Mouse (Mus musculus) thymus, adult 2 months (tissue): ENCODE data around the gene Tmem238. TPM values are rescaled to one million over a fixed set of nuclear protein-coding genes. Genes with fewer than 3 reads are reported as not detected.

ENCODE experiments used
- DNase-seq: peaks from one replicate; pipeline ENCODE4 v3.0.0; 2021
- H3K27ac ChIP-seq: fragments of 200-500 bp; 2 replicates; pipeline ENCODE4 v1.5.1; 2012; ENCODE audit warnings: low read length, control low read depth; ENCODE audit not compliant: control insufficient read depth, insufficient read depth
- H3K27me3 ChIP-seq: fragments of 200-500 bp; 2 replicates; pipeline ENCODE4 v1.6.1; 2012; ENCODE audit warnings: mild to moderate bottlenecking, low read length, moderate library complexity, mixed read lengths; ENCODE audit not compliant: control insufficient read depth, insufficient read depth
- H3K36me3 ChIP-seq: fragments of 200-500 bp; 2 replicates; pipeline ENCODE4 v1.6.1; 2012; ENCODE audit warnings: mild to moderate bottlenecking, low read length, moderate library complexity; ENCODE audit not compliant: control insufficient read depth, insufficient read depth
- H3K4me1 ChIP-seq: fragments of 200-500 bp; replicated peaks from 2 replicates; pipeline ENCODE4 v1.6.1; 2012; ENCODE audit warnings: low read length; ENCODE audit not compliant: control insufficient read depth, insufficient read depth
- H3K4me3 ChIP-seq: fragments of 200-500 bp; 2 replicates; pipeline ENCODE4 v1.5.1; 2012; ENCODE audit warnings: mild to moderate bottlenecking, low read length, control low read depth, moderate library complexity; ENCODE audit not compliant: control insufficient read depth, insufficient read depth
- CTCF ChIP-seq: fragments of 200-500 bp; IDR thresholded peaks from 2 replicates; pipeline ENCODE4 v1.5.1; 2012; ENCODE audit warnings: mild to moderate bottlenecking, control low read depth, low read length, moderate library complexity, borderline replicate concordance; ENCODE audit not compliant: control insufficient read depth, poor library complexity, insufficient read depth; ENCODE audit errors: extremely low read depth
- POLR2A ChIP-seq: fragments of 200-500 bp; IDR thresholded peaks from 2 replicates; pipeline ENCODE4 v1.6.1; 2012; ENCODE audit warnings: mild to moderate bottlenecking, low read length, control low read depth, moderate library complexity; ENCODE audit not compliant: control insufficient read depth, poor library complexity, insufficient read depth; ENCODE audit errors: extremely low read depth
- WGBS: fragments of 180-500 bp; shearing (Covaris S2); methylation state at CpG from one replicate; pipeline ENCODE4 v1.1.7; 2018; 5-methylcytosine and 5-hydroxymethylcytosine counted together
- polyA plus RNA-seq: library from polyadenylated mRNA; depleted of rRNA; stranded (reverse); fragments of >200 nt; gene quantifications from 2 replicates; pipeline ENCODE4 v1.2.3, GENCODE M21; 2012

The Tmem238 gene
- polyA plus RNA-seq, 1 experiment, result 18.1 TPM

DNA sequence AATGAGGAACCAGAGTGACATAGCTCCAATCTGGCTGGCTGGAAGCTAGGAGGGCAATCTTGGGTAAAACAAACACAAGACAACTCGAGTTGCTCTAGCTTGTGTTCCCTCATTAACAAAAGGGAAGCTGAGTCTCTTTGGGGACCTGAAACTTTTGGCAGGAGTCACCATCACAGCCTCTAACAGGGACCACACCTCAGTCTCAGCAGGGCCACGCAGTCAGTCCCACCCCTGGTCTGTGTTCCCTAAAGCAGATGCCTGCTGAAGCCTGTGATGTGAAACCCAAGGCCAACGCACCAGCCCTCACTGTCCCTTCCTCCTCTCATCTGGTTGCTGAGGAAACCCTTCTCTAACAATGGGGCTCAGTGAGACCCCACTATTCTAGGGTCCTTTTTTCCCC lies 7.3 kb downstream of the Tmem238 start:
- Histone ChIP-seq H3K27ac (no peak overlapping the region), H3K4me3 (no peak overlapping the region), H3K36me3 (no peaks in the 10 kb centered on the region), H3K4me1 (no peaks in the 10 kb centered on the region), H3K27me3 (no peaks in the 10 kb centered on the region; the same call in 1 of the 2 replicates)
- WGBS, result 51% methylated on average over 3 of the region's 3 CpGs
- TF ChIP-seq CTCF, result no peak
- DNase-seq, result no peak

GRCm38 (mm10) chr7:4779921-4780320 lies 9.5 kb downstream of the Tmem238 start:
- H3K36me3 ChIP-seq, result no peaks in the 10 kb centered on the region
- H3K4me1 ChIP-seq, result no peaks in the 10 kb centered on the region
- no peak for DNase-seq
- no peak overlapping the region for H3K4me3 ChIP-seq
- 9% methylated on average over 5 of the region's 5 CpGs for WGBS
- no peak overlapping the region for H3K27ac ChIP-seq
- peaks cover 2% of the 10 kb centered on the region; the same call in 1 of the 2 replicates for H3K27me3 ChIP-seq
- peak; percentile 36; the same call in 1 of the 2 replicates for TF ChIP-seq CTCF
- no peak for TF ChIP-seq POLR2A

DNA sequence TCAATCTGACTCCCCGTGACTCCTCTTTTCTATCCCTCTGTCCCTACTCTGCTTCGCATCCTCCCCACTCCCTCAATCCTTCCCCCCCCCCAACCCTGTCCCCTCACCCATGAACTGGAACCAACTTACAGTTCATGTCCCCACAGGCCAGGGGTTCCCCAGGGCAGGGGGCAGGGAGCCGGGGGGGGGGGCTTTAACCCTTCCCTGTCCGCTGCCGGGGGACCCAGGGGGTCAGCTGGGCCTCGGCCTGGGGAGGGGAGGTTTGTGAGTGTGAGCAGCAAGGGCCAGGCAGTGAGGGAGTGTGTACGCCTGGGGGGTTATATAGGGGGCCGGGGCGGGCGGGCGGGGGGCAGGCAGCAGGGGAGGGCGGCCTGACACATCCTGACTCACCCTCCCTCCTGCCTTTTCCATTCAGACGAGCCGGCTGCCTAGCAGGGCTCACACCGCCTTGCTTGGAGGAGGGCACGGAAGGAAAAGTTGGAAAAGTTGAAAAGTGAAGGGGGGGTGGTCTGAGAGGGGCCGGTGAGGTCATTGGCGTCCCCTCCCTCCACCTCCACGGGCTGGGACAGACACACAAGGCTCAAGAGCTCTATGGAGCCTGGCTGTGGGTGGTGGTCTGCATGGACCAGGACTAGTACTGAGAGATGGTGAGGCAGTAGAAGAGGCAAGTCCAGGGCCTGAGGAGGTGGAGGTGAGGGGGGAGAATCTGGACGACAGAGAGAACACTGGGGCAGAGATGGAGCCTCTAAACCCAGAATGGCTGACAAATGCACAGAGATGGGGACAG lies 11.4 kb downstream of the Tmem238 start:
- no peaks in the 10 kb centered on the region for H3K36me3 ChIP-seq
- DNase-seq, result no peak
- H3K4me3 ChIP-seq, result no peak overlapping the region
- H3K27ac ChIP-seq, result no peak overlapping the region
- 53% methylated on average over 20 of the region's 20 CpGs for WGBS
- H3K27me3 ChIP-seq, result peaks cover 4% of the 10 kb centered on the region; the same call in 1 of the 2 replicates
- H3K4me1 ChIP-seq, result no peaks in the 10 kb centered on the region
- no peak for TF ChIP-seq POLR2A
- TF ChIP-seq CTCF, result no peak

DNA sequence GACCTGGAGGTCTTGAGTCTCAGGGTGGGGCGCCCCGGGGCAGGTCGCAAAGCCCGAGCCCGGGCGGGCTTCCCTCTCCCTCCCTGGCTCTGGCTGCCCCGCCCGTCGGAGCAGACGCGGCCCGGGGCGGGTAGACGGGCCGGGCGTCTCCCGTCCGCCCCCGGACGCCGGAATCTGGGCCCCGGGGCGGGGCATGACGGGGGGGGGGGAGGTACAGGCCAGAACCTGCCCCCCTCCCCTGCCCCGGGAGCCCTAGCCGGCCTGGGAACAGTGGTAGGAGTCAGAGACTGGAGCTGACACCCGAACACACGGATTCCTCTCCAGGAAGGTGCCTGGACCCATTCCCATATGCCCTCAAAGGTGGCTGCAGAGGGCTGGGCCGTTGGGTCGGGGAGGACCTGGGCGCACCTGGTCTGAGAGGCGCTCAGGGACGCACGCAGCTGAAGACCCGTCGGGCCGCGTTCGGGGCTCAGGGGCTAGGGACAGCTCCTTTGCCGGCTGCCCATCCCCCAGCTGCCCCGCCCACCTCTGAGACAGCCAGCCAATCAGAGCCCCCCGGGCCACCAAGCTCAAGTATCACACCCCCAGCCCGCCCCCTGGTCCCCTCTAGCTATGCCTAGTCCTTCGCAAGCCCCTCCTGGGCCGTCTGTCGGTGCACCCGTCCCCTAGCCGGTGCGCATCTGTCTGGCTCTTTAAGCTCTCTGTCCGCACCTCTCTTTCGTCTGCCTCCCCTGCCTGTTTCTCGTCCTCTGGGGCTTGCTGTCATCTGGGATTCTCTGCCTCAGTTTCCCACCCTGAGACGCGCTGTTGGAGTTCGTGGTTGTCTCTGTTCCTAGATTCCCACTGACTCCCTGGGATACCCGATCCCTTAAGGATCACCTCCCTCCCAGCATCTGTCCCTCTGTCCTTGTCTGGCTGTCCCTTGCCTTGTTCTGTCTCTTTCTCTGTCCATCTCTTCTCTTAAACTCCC lies 12.3 kb downstream of the Tmem238 start:
- WGBS, result 4% methylated on average over 42 of the region's 56 CpGs
- TF ChIP-seq POLR2A, result no peak
- TF ChIP-seq CTCF, result no peak
- peak overlapping the region; percentile 4; the same call in 1 of the 2 replicates for H3K4me3 ChIP-seq
- peak; percentile 34 for DNase-seq
- H3K27me3 ChIP-seq, result peaks cover 4% of the 10 kb centered on the region; the same call in 1 of the 2 replicates
- H3K4me1 ChIP-seq, result no peaks in the 10 kb centered on the region
- H3K27ac ChIP-seq, result no peak overlapping the region
- no peaks in the 10 kb centered on the region for H3K36me3 ChIP-seq

- Histone ChIP-seq H3K4me3 (no peak overlapping the region), H3K4me1 (no peaks in the 10 kb centered on the region), H3K27me3 (peaks cover 4% of the 10 kb centered on the region; the same call in 1 of the 2 replicates), H3K27ac (no peak overlapping the region), H3K36me3 (no peaks in the 10 kb centered on the region)
- no peak for DNase-seq
- TF ChIP-seq POLR2A (no peak), CTCF (no peak)
- WGBS, result 68% methylated on average over 10 of the region's 10 CpGs
These were observed 13.3 kb downstream of the Tmem238 start for GRCm38 (mm10) chr7:4776131-4776530.

GRCm38 (mm10) chr7:4771202-4771601 lies 18.3 kb downstream of the Tmem238 start, which contains the start of gene Fam71e2:
TSS of gene Fam71e2 (minus strand) at chr7:4771302.
- Histone ChIP-seq H3K4me1 (no peaks in the 10 kb centered on the region), H3K4me3 (no peak within 1 kb of the TSS), H3K27ac (no peak within 1 kb of the TSS), H3K36me3 (no peaks in the 10 kb centered on the region), H3K27me3 (peaks cover 4% of the 10 kb centered on the region; the same call in 1 of the 2 replicates)
- no peak for TF ChIP-seq POLR2A
- 91% methylated on average over 4 of the region's 5 CpGs for WGBS
- DNase-seq, result no peak
